Mouse (Mus musculus): ENCODE data around the gene Prpsap2. TPM values are rescaled to one million over a fixed set of nuclear protein-coding genes. Genes with fewer than 3 reads are reported as not detected.

Prpsap2 gene
- total RNA-seq, 2 experiments from 2014 or later = 5.7 to 10.9 TPM

Other genes with a start within 250 kb of the Prpsap2 start
- gene Epn2, start 182.4 kb downstream of the Prpsap2 start, total RNA-seq (2015; ENCODE audit: low replicate concordance) = not detected in 2 replicates
- not detected in 2 replicates for gene Epn2, start 182.4 kb downstream of the Prpsap2 start, total RNA-seq (2017; ENCODE audit: low replicate concordance)
- 1.4 and 9.2 TPM in 2 replicates for gene Grap, start 108.8 kb downstream of the Prpsap2 start, total RNA-seq (2015; ENCODE audit: low replicate concordance)
- 0.51 and 1.4 TPM in 2 replicates for gene Grap, start 108.8 kb downstream of the Prpsap2 start, total RNA-seq (2017; ENCODE audit: low replicate concordance)
- not detected in 2 replicates for gene Fam83g, start 78.0 kb downstream of the Prpsap2 start, total RNA-seq (2015; ENCODE audit: low replicate concordance)
- gene Fam83g, start 78.0 kb downstream of the Prpsap2 start, total RNA-seq (2017; ENCODE audit: low replicate concordance) = 0.64 TPM in 1 of 2 replicates, not detected in the other
- gene Slc5a10, start 41.3 kb downstream of the Prpsap2 start, total RNA-seq (2015; ENCODE audit: low replicate concordance) = not detected in 2 replicates
- gene Slc5a10, start 41.3 kb downstream of the Prpsap2 start, total RNA-seq (2017; ENCODE audit: low replicate concordance) = 0.13 TPM in 1 of 2 replicates, not detected in the other
- 5.4 and 10.5 TPM in 2 replicates for gene Ulk2, start 93.0 kb upstream of the Prpsap2 start, total RNA-seq (2015; ENCODE audit: low replicate concordance)
- gene Ulk2, start 93.0 kb upstream of the Prpsap2 start, total RNA-seq (2017; ENCODE audit: low replicate concordance) = 8.2 and 9.2 TPM in 2 replicates
- 16.3 and 20.5 TPM in 2 replicates for gene Akap10, start 168.2 kb upstream of the Prpsap2 start, total RNA-seq (2015; ENCODE audit: low replicate concordance)
- gene Akap10, start 168.2 kb upstream of the Prpsap2 start, total RNA-seq (2017; ENCODE audit: low replicate concordance) = 19.8 and 28.8 TPM in 2 replicates
- gene Specc1, start 194.7 kb upstream of the Prpsap2 start, total RNA-seq (2015; ENCODE audit: low replicate concordance) = 223 and 243 TPM in 2 replicates
- 391 and 459 TPM in 2 replicates for gene Specc1, start 194.7 kb upstream of the Prpsap2 start, total RNA-seq (2017; ENCODE audit: low replicate concordance)

Data from erythroid progenitor cell, adult 5-6 weeks (primary cell).